Mouse (Mus musculus) embryonic facial prominence, embryonic 10.5 days (tissue): Measurements from ENCODE around the gene Gm6309. TPM values are rescaled to one million over a fixed set of nuclear protein-coding genes. Genes with fewer than 3 reads are reported as not detected.
A peak's percentile ranks its signal among the peaks of the same experiment; 100 is the strongest.
"Not testable (repeated sequence)": the region's sequence is repeated elsewhere in the genome, so short reads cannot be mapped to it uniquely, and the experiment has no call there.

Experiments
- DNase-seq: peaks from one replicate; pipeline ENCODE4 v3.0.0-alpha.2; 2017; ENCODE audit warnings: low spot score
- H3K27ac ChIP-seq: fragments of 300-500 bp; sonication (generic); replicated peaks from 2 replicates; pipeline ENCODE4 v1.5.1; 2016; ENCODE audit warnings: mild to moderate bottlenecking
- H3K27me3 ChIP-seq: fragments of 300-500 bp; sonication (generic); replicated peaks from 2 replicates; pipeline ENCODE4 v1.6.1; 2016; ENCODE audit warnings: low read depth, mild to moderate bottlenecking; ENCODE audit not compliant: poor library complexity, severe bottlenecking
- H3K36me3 ChIP-seq: fragments of 300-500 bp; sonication (generic); replicated peaks from 2 replicates; pipeline ENCODE4 v1.6.1; 2016; ENCODE audit warnings: mild to moderate bottlenecking, moderate library complexity
- H3K4me1 ChIP-seq: fragments of 300-500 bp; sonication (generic); 2 replicates; pipeline ENCODE4 v1.6.1; 2016
- H3K4me3 ChIP-seq: fragments of 300-500 bp; sonication (generic); 2 replicates; pipeline ENCODE4 v1.5.1; 2016; ENCODE audit warnings: mild to moderate bottlenecking, moderate library complexity
- H3K9me3 ChIP-seq: fragments of 300-500 bp; sonication (generic); 2 replicates; pipeline ENCODE4 v1.6.1; 2016; ENCODE audit warnings: mild to moderate bottlenecking
- WGBS: fragments of 180-500 bp; shearing (Covaris S2); methylation state at CpG from one replicate; pipeline ENCODE4 v1.1.7; 2016; 5-methylcytosine and 5-hydroxymethylcytosine counted together
- polyA plus RNA-seq: library from polyadenylated mRNA; unstranded; fragments of >200 nt; fragmentation: Nextera tagmentation; extraction: Ambion mirVana; gene quantifications from 2 replicates; pipeline ENCODE4 v1.2.1, GENCODE M21; 2016

Gene Gm6309
- polyA plus RNA-seq = not detected in 2 replicates

- 86% methylated on average over 2 of the region's 2 CpGs for WGBS
Measured at GRCm38 (mm10) chr5:146170621-146171020, at the start of gene Gm6309. Gm6309 (minus strand) TSS chr5:146170721.

GRCm38 (mm10) chr5:146205537-146205936, 35.0 kb upstream of the Gm6309 start:
- H3K9me3 ChIP-seq = peaks cover 4% of the 10 kb centered on the region; the same call in 1 of the 2 replicates
- H3K27me3 ChIP-seq = no peaks in the 10 kb centered on the region
- no peak overlapping the region for H3K27ac ChIP-seq
- 93% methylated on average over 5 of the region's 5 CpGs for WGBS
- no peak overlapping the region for H3K4me3 ChIP-seq
- H3K36me3 ChIP-seq = peaks cover 94% of the 10 kb centered on the region
- H3K4me1 ChIP-seq = no peaks in the 10 kb centered on the region
- no peak for DNase-seq

More at GRCm38 (mm10) chr5:146170621-146171020, at the start of gene Gm6309:
- not testable (repeated sequence) for H3K27ac ChIP-seq, H3K27me3 ChIP-seq, H3K36me3 ChIP-seq, DNase-seq, H3K4me3 ChIP-seq, H3K4me1 ChIP-seq
- peaks cover 29% of the 10 kb centered on the region for H3K9me3 ChIP-seq

- no peak for DNase-seq
- Histone ChIP-seq H3K9me3 (peaks cover 4% of the 10 kb centered on the region; the same call in 1 of the 2 replicates), H3K36me3 (peaks cover 78% of the 10 kb centered on the region), H3K27ac (no peak overlapping the region), H3K27me3 (no peaks in the 10 kb centered on the region), H3K4me3 (no peak overlapping the region), H3K4me1 (no peaks in the 10 kb centered on the region)
- WGBS = 83% methylated on average over 2 of the region's 2 CpGs
Measured at GRCm38 (mm10) chr5:146203921-146204320, 33.4 kb upstream of the Gm6309 start.

GRCm38 (mm10) chr5:146200580-146200979, 30.1 kb upstream of the Gm6309 start:
- no peak overlapping the region for H3K27ac ChIP-seq
- H3K9me3 ChIP-seq = peaks cover 4% of the 10 kb centered on the region; the same call in 1 of the 2 replicates
- WGBS = 94% methylated on average over 6 of the region's 6 CpGs
- H3K4me3 ChIP-seq = no peak overlapping the region
- no peaks in the 10 kb centered on the region for H3K27me3 ChIP-seq
- H3K36me3 ChIP-seq = peaks cover 44% of the 10 kb centered on the region
- H3K4me1 ChIP-seq = no peaks in the 10 kb centered on the region
- DNase-seq = no peak

GRCm38 (mm10) chr5:146199540-146199939, 29.0 kb upstream of the Gm6309 start:
- Histone ChIP-seq H3K4me3 (no peak overlapping the region), H3K36me3 (peaks cover 34% of the 10 kb centered on the region), H3K27ac (no peak overlapping the region), H3K27me3 (no peaks in the 10 kb centered on the region), H3K4me1 (no peaks in the 10 kb centered on the region), H3K9me3 (peaks cover 4% of the 10 kb centered on the region; the same call in 1 of the 2 replicates)
- 84% methylated on average over 2 of the region's 2 CpGs for WGBS
- DNase-seq = no peak

GRCm38 (mm10) chr5:146199073-146199472, 28.6 kb upstream of the Gm6309 start:
- no peak for DNase-seq
- Histone ChIP-seq H3K27ac (no peak overlapping the region), H3K4me3 (no peak overlapping the region), H3K36me3 (peaks cover 29% of the 10 kb centered on the region), H3K27me3 (no peaks in the 10 kb centered on the region), H3K4me1 (no peaks in the 10 kb centered on the region), H3K9me3 (peaks cover 4% of the 10 kb centered on the region; the same call in 1 of the 2 replicates)

GRCm38 (mm10) chr5:146193360-146193759, 22.8 kb upstream of the Gm6309 start:
- 87% methylated on average over 8 of the region's 8 CpGs for WGBS
- Histone ChIP-seq H3K4me3 (no peak overlapping the region), H3K27me3 (no peaks in the 10 kb centered on the region), H3K9me3 (no peaks in the 10 kb centered on the region), H3K27ac (no peak overlapping the region), H3K36me3 (no peaks in the 10 kb centered on the region), H3K4me1 (no peaks in the 10 kb centered on the region)
- DNase-seq = no peak

- H3K36me3 ChIP-seq = no peaks in the 10 kb centered on the region
- H3K27me3 ChIP-seq = no peaks in the 10 kb centered on the region
- WGBS = 59% methylated on average over 3 of the region's 3 CpGs
- no peak overlapping the region for H3K4me3 ChIP-seq
- H3K4me1 ChIP-seq = no peaks in the 10 kb centered on the region
- DNase-seq = no peak
- no peaks in the 10 kb centered on the region for H3K9me3 ChIP-seq
- no peak overlapping the region for H3K27ac ChIP-seq
Measured at GRCm38 (mm10) chr5:146190501-146191269, 20.2 kb upstream of the Gm6309 start.

- DNase-seq = no peak
- Histone ChIP-seq H3K27ac (no peak overlapping the region), H3K9me3 (peaks cover 3% of the 10 kb centered on the region; the same call in 1 of the 2 replicates), H3K27me3 (no peaks in the 10 kb centered on the region), H3K4me1 (no peaks in the 10 kb centered on the region), H3K4me3 (no peak overlapping the region), H3K36me3 (no peaks in the 10 kb centered on the region)
- 70% methylated on average over 4 of the region's 4 CpGs for WGBS
Measured at GRCm38 (mm10) chr5:146190093-146190492, 19.6 kb upstream of the Gm6309 start.

GRCm38 (mm10) chr5:146188712-146189111, 18.2 kb upstream of the Gm6309 start:
- no peak for DNase-seq
- peaks cover 12% of the 10 kb centered on the region for H3K9me3 ChIP-seq
- H3K4me3 ChIP-seq = no peak overlapping the region
- no peaks in the 10 kb centered on the region for H3K4me1 ChIP-seq
- H3K27me3 ChIP-seq = no peaks in the 10 kb centered on the region
- no peak overlapping the region for H3K27ac ChIP-seq
- WGBS = 93% methylated on average over 7 of the region's 7 CpGs
- no peaks in the 10 kb centered on the region for H3K36me3 ChIP-seq

GRCm38 (mm10) chr5:146188144-146188543, 17.6 kb upstream of the Gm6309 start:
- Histone ChIP-seq H3K36me3 (no peaks in the 10 kb centered on the region), H3K4me1 (no peaks in the 10 kb centered on the region), H3K9me3 (peaks cover 18% of the 10 kb centered on the region), H3K4me3 (no peak overlapping the region), H3K27ac (no peak overlapping the region), H3K27me3 (no peaks in the 10 kb centered on the region)
- WGBS = 84% methylated on average over 1 of the region's 1 CpGs
- DNase-seq = no peak

GRCm38 (mm10) chr5:146187441-146187840, 16.9 kb upstream of the Gm6309 start:
- H3K4me3 ChIP-seq, H3K4me1 ChIP-seq, H3K27ac ChIP-seq, H3K27me3 ChIP-seq, H3K36me3 ChIP-seq: not testable (repeated sequence)
- WGBS = 37% methylated on average over 5 of the region's 5 CpGs
- H3K9me3 ChIP-seq = peaks cover 18% of the 10 kb centered on the region
- DNase-seq = peak; percentile 33

- H3K4me1 ChIP-seq, H3K27ac ChIP-seq, H3K4me3 ChIP-seq, H3K27me3 ChIP-seq, H3K36me3 ChIP-seq, DNase-seq: not testable (repeated sequence)
- 81% methylated on average over 4 of the region's 4 CpGs for WGBS
- peaks cover 24% of the 10 kb centered on the region for H3K9me3 ChIP-seq
Measured at GRCm38 (mm10) chr5:146185204-146185603, 14.7 kb upstream of the Gm6309 start, which contains the start of gene 1700001J03Rik. 1700001J03Rik (minus strand) TSS chr5:146185304.
